Mouse (Mus musculus) neural tube, embryonic 11.5 days (tissue): Measurements from ENCODE around the gene Gimap8. TPM values are rescaled to one million over a fixed set of nuclear protein-coding genes. Genes with fewer than 3 reads are reported as not detected.

ENCODE experiments used
- ATAC-seq: fragments of 200-750 bp; cut with Nextera tagmentation; 2 replicates; pipeline ENCODE4 v1.8.0; 2017; ENCODE audit warnings: moderate number of reproducible peaks, mild to moderate bottlenecking, moderate TSS enrichment, moderate library complexity; ENCODE audit not compliant: insufficient read depth, low FRiP score, low TSS enrichment
- DNase-seq: peaks from one replicate; pipeline ENCODE4 v3.0.0-alpha.2; 2015; ENCODE audit warnings: low spot score
- H3K27ac ChIP-seq: fragments of 300-500 bp; sonication (generic); 2 replicates; pipeline ENCODE4 v1.5.1; 2014; ENCODE audit warnings: low read depth, mild to moderate bottlenecking, low read length
- H3K27me3 ChIP-seq: fragments of 300-500 bp; sonication (generic); 2 replicates; pipeline ENCODE4 v1.6.1; 2014; ENCODE audit warnings: mild to moderate bottlenecking, low read length, mixed read lengths; ENCODE audit not compliant: control insufficient read depth, insufficient read depth
- H3K36me3 ChIP-seq: fragments of 300-500 bp; sonication (generic); 2 replicates; pipeline ENCODE4 v1.6.1; 2014; ENCODE audit warnings: mild to moderate bottlenecking, low read length, moderate library complexity, mixed read lengths; ENCODE audit not compliant: control insufficient read depth, insufficient read depth
- H3K4me1 ChIP-seq: fragments of 300-500 bp; sonication (generic); 2 replicates; pipeline ENCODE4 v1.6.1; 2014; ENCODE audit warnings: low read length, mixed read lengths; ENCODE audit not compliant: control insufficient read depth, insufficient read depth
- H3K4me2 ChIP-seq: fragments of 300-500 bp; sonication (generic); 2 replicates; pipeline ENCODE4 v1.6.1; 2014; ENCODE audit warnings: low read depth, mild to moderate bottlenecking, moderate library complexity
- H3K4me3 ChIP-seq: fragments of 300-500 bp; sonication (generic); 2 replicates; pipeline ENCODE4 v1.5.1; 2014; ENCODE audit warnings: low read depth, low read length
- H3K9ac ChIP-seq: fragments of 300-500 bp; sonication (generic); 2 replicates; pipeline ENCODE4 v1.6.1; 2014; ENCODE audit warnings: mild to moderate bottlenecking, low read length
- H3K9me3 ChIP-seq: fragments of 300-500 bp; sonication (generic); 2 replicates; pipeline ENCODE4 v1.6.1; 2016; ENCODE audit warnings: low read length; ENCODE audit not compliant: control insufficient read depth
- WGBS: fragments of 180-500 bp; shearing (Covaris S2); extraction: QIAGEN DNeasy Blood & Tissue Kit; methylation state at CpG from one replicate; pipeline ENCODE4 v1.1.7; 2014; 5-methylcytosine and 5-hydroxymethylcytosine counted together
- polyA plus RNA-seq: library from polyadenylated mRNA; unstranded; fragments of >200 nt; fragmentation: Nextera tagmentation; extraction: Ambion mirVana; gene quantifications from 2 replicates; pipeline ENCODE4 v1.2.1, GENCODE M21; 2014

Gene Gimap8
- polyA plus RNA-seq, 1 experiment from 2014 or later = 0.23 TPM

DNA sequence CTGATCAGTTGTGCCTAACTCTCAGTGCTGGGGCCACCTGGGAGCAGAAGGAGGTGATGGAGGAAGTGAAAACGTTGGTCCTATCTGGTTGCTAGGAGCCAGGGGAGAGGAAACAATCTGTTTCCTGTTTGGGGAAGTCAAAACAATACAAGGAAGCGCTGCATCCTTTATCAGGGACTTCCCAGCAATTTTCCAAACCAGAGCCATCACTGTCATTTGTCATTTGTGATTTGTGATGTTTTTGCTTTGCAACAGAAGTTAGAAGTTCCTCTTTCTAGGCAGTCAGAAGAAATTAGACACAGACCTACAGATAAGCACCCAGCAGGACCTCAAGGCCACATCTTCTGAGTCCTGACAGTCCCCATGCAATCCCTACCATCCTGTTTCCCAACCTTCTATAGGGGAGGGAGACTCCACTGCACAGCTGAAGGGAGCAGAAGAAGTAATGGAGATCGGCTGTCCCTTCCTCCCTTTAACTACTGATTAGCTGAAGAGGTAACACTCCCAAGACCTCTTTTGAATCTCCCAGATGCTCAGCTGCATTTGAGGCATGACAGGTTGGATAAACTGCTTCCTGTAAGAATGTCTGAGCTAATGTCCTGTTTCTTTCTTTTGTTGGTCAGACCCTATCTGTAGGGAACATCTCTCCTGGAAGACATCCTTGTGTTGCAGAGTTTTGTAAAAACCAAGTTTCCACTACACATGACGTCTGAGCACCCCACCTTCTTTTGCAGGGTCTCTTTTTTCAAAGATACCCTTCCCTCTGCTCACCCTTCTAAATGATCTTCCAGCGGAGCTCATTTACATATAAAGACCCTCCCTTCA, 53.4 kb downstream of the Gimap8 start:
- DNase-seq = no peak
- Histone ChIP-seq H3K4me2 (no peak overlapping the region), H3K27ac (no peak overlapping the region), H3K4me3 (no peak overlapping the region), H3K9me3 (no peaks in the 10 kb centered on the region), H3K4me1 (no peaks in the 10 kb centered on the region), H3K9ac (no peak overlapping the region), H3K27me3 (no peaks in the 10 kb centered on the region), H3K36me3 (no peaks in the 10 kb centered on the region)
- no peak for ATAC-seq
- 63% methylated on average over 5 of the region's 5 CpGs for WGBS

DNA sequence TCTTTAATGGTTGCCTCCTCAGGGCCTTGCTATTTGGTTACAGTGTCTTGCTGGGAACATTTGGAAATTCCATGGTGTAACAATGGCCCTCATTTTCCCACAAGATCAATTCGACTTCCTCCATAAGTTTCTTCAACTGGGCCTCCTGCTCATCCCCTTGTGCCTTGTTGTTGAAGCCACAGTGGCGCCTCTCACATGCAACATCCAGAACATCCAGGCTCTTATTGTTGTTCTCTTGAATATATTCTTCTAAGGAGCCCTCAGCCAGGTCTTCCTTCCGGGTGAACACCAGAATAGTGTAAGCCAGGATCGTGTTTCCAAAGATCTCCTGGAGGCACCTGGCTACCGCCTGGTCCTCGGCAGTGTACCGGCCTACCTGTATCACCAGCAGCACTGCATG, 55.1 kb downstream of the Gimap8 start:
- Histone ChIP-seq H3K4me1 (no peaks in the 10 kb centered on the region), H3K27me3 (no peaks in the 10 kb centered on the region), H3K9ac (no peak overlapping the region), H3K36me3 (no peaks in the 10 kb centered on the region), H3K27ac (no peak overlapping the region), H3K9me3 (no peaks in the 10 kb centered on the region), H3K4me2 (no peak overlapping the region), H3K4me3 (no peak overlapping the region)
- no peak for DNase-seq
- WGBS = 91% methylated on average over 7 of the region's 7 CpGs
- no peak for ATAC-seq

DNA sequence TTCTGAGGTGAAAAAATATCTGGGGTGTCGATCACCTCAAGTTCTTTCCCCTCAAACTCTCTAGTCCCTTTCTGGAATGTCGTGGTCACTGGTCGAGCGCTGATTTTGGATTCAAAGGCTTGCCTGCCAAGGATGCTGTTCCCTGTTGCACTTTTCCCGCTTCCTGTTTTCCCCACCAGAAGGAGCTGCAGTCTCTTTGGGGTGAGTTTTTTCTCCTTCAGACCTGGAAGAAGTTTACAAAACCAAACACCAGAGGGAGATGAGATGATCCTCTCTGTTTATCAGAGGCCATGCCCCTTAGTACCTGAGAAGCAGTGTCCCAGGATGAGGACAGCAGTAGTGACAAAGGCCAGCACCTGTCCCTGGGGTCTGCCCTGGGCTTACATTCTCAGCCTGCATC, 55.6 kb downstream of the Gimap8 start:
- DNase-seq = no peak
- Histone ChIP-seq H3K9ac (no peak overlapping the region), H3K36me3 (no peaks in the 10 kb centered on the region), H3K9me3 (no peaks in the 10 kb centered on the region), H3K4me2 (no peak overlapping the region), H3K27me3 (no peaks in the 10 kb centered on the region), H3K4me1 (no peaks in the 10 kb centered on the region), H3K27ac (no peak overlapping the region), H3K4me3 (no peak overlapping the region)
- 78% methylated on average over 5 of the region's 5 CpGs for WGBS
- ATAC-seq = no peak

DNA sequence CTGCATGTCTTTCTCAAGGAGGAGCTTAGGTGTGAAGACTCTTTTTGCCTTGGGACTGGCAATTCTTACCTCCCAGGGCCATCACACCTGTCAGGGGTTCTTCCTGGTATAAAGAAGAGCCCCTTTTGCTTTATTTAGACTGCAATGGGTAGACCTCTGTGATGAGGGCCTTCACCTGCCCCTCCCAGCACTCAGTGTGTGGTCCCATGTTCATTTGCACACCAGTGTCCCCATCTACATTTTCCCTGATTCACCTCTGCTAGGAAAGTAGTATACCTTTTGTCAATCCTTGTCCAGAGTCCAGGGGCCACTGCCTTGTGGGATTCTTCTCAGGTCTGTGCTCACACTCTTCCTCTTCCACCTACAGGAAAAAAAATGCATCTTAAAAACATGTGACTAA, 57.1 kb downstream of the Gimap8 start:
- H3K9ac ChIP-seq = no peak overlapping the region
- H3K9me3 ChIP-seq = no peaks in the 10 kb centered on the region
- H3K4me1 ChIP-seq = no peaks in the 10 kb centered on the region
- ATAC-seq = no peak
- no peak overlapping the region for H3K4me3 ChIP-seq
- H3K27me3 ChIP-seq = no peaks in the 10 kb centered on the region
- H3K36me3 ChIP-seq = no peaks in the 10 kb centered on the region
- no peak overlapping the region for H3K27ac ChIP-seq
- no peak overlapping the region for H3K4me2 ChIP-seq
- DNase-seq = no peak

DNA sequence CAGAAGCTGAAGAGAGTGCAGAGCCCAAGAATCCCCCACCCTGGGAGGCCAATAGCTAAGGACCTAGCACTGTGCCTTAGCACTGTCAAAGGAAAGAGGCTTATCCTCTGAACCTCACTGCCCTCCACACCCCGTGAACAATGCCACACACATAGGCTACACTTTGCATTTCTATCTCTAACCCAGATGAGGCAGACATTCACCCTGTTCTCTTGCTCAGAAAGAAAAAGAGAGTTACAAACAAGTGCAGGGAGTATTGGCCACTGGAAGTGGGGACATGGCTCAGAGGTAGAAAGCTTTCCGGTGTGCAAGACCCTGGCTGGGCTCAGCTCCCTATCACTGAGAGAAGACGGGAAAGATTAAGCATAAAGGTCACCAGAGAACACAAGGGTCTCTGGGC, 59.1 kb downstream of the Gimap8 start:
- Histone ChIP-seq H3K4me3 (no peak overlapping the region), H3K9ac (no peak overlapping the region), H3K36me3 (no peaks in the 10 kb centered on the region), H3K4me1 (no peaks in the 10 kb centered on the region), H3K27me3 (no peaks in the 10 kb centered on the region), H3K4me2 (no peak overlapping the region), H3K9me3 (no peaks in the 10 kb centered on the region), H3K27ac (no peak overlapping the region)
- no peak for DNase-seq
- 62% methylated on average over 3 of the region's 3 CpGs for WGBS
- ATAC-seq = no peak

Other genes with a start within 250 kb of the Gimap8 start
- gene Zfp467, start 201.4 kb upstream of the Gimap8 start, polyA plus RNA-seq = 11.4 and 14.4 TPM in 2 replicates
- 0.15 and 0.34 TPM in 2 replicates for gene Sspo, start 199.0 kb upstream of the Gimap8 start, polyA plus RNA-seq
- gene Atp6v0e2, start 109.6 kb upstream of the Gimap8 start, polyA plus RNA-seq = 59.7 and 70.8 TPM in 2 replicates
- gene Lrrc61, start 92.4 kb upstream of the Gimap8 start, polyA plus RNA-seq = 15.7 and 18.7 TPM in 2 replicates
- gene Rarres2, start 74.4 kb upstream of the Gimap8 start, polyA plus RNA-seq = 1.6 and 2.8 TPM in 2 replicates
- not detected in 2 replicates for gene Gm45021, start 57.6 kb upstream of the Gimap8 start, polyA plus RNA-seq
- 39.8 and 47.5 TPM in 2 replicates for gene Repin1, start 53.4 kb upstream of the Gimap8 start, polyA plus RNA-seq
- gene Gm44965, start 53.3 kb upstream of the Gimap8 start, polyA plus RNA-seq = not detected in 2 replicates
- 9.3 and 11.0 TPM in 2 replicates for gene Zfp775, start 45.2 kb upstream of the Gimap8 start, polyA plus RNA-seq
- gene AI854703, start 20.5 kb upstream of the Gimap8 start, polyA plus RNA-seq = 1.6 TPM in 2 replicates
- gene Gimap9, start 28.9 kb downstream of the Gimap8 start, polyA plus RNA-seq = 3.6 and 4.3 TPM in 2 replicates
- 4.9 and 5.4 TPM in 2 replicates for gene Gimap4, start 37.3 kb downstream of the Gimap8 start, polyA plus RNA-seq
- 13.9 and 14.6 TPM in 2 replicates for gene Gimap6, start 61.0 kb downstream of the Gimap8 start, polyA plus RNA-seq
- gene Gm28053, start 71.4 kb downstream of the Gimap8 start, polyA plus RNA-seq = not detected in 2 replicates
- gene Gimap7, start 71.4 kb downstream of the Gimap8 start, polyA plus RNA-seq = not detected in 2 replicates
- 6.4 TPM in 2 replicates for gene Gimap1, start 91.8 kb downstream of the Gimap8 start, polyA plus RNA-seq
- gene Gimap5, start 99.0 kb downstream of the Gimap8 start, polyA plus RNA-seq = 0.99 and 1.7 TPM in 2 replicates
- gene Gimap3, start 123.6 kb downstream of the Gimap8 start, polyA plus RNA-seq = not detected in 2 replicates
- 21.7 and 22.8 TPM in 2 replicates for gene Tmem176a, start 193.7 kb downstream of the Gimap8 start, polyA plus RNA-seq
- gene Tmem176b, start 194.3 kb downstream of the Gimap8 start, polyA plus RNA-seq = 49.0 and 59.2 TPM in 2 replicates
- not detected in 2 replicates for gene Aoc1, start 225.7 kb downstream of the Gimap8 start, polyA plus RNA-seq